Mouse (Mus musculus): ENCODE results near the gene Birc5.

DNA sequence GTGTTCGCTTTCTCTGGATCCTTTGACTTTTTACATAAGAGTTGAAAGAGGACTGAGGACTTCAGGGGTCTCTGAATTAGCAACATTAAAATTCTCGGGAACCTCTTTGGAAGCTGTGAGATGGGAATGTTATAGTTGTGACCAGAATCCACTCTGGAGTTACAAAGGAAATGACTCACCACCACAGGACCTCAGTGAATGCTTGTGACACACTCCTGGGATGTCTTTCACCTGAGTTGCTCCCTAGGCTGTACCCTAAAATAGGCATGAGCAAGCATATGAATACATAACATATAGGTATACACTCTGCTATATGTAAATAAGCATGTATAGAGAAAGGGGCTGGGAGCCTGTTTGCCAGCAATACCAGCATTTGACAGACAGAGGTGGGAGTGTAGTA, 5.6 kb upstream of the Birc5 start:
- TF ChIP-seq POLR2A (IDR thresholded peaks at IDR 0.05; ENCODE audit: insufficient read depth, low read length) (no peak), CTCF (IDR thresholded peaks at IDR 0.05; ENCODE audit: low read depth, low read length) (no peak)
